Mouse (Mus musculus) lung, embryonic 16.5 days (tissue): Measurements from ENCODE around the gene Ptprc. TPM values are rescaled to one million over a fixed set of nuclear protein-coding genes. Genes with fewer than 3 reads are reported as not detected.

Experiments used
- ATAC-seq: fragments of 200-750 bp; cut with Nextera tagmentation; 2 replicates; pipeline ENCODE4 v1.8.0; 2017; ENCODE audit warnings: low read depth, mild to moderate bottlenecking, moderate library complexity
- H3K27ac ChIP-seq: fragments of 300-500 bp; sonication (generic); 2 replicates; pipeline ENCODE4 v1.5.1; 2014; ENCODE audit warnings: mild to moderate bottlenecking, control low read depth, low read length
- H3K27me3 ChIP-seq: fragments of 300-500 bp; sonication (generic); 2 replicates; pipeline ENCODE4 v1.6.1; 2014; ENCODE audit warnings: low read depth, low read length, mixed read lengths; ENCODE audit not compliant: control insufficient read depth, insufficient read depth
- H3K36me3 ChIP-seq: fragments of 300-500 bp; sonication (generic); 2 replicates; pipeline ENCODE4 v1.6.1; 2014; ENCODE audit warnings: low read length; ENCODE audit not compliant: control insufficient read depth, insufficient read depth
- H3K4me1 ChIP-seq: fragments of 300-500 bp; sonication (generic); replicated peaks from 2 replicates; pipeline ENCODE4 v1.6.1; 2014; ENCODE audit warnings: low read length, mixed read lengths; ENCODE audit not compliant: control insufficient read depth, insufficient read depth
- H3K4me2 ChIP-seq: fragments of 300-500 bp; sonication (generic); 2 replicates; pipeline ENCODE4 v1.6.1; 2014; ENCODE audit warnings: low read depth, low read length, control low read depth
- H3K4me3 ChIP-seq: fragments of 300-500 bp; sonication (generic); 2 replicates; pipeline ENCODE4 v1.5.1; 2014; ENCODE audit warnings: mild to moderate bottlenecking, low read length, control low read depth
- H3K9ac ChIP-seq: fragments of 300-500 bp; sonication (generic); 2 replicates; pipeline ENCODE4 v1.6.1; 2014; ENCODE audit warnings: low read length, control low read depth
- H3K9me3 ChIP-seq: fragments of 300-500 bp; sonication (generic); 2 replicates; pipeline ENCODE4 v1.6.1; 2016; ENCODE audit warnings: low read length; ENCODE audit not compliant: control insufficient read depth
- WGBS: fragments of 180-500 bp; shearing (Covaris S2); extraction: QIAGEN DNeasy Blood & Tissue Kit; methylation state at CpG from one replicate; pipeline ENCODE4 v1.1.7; 2014; 5-methylcytosine and 5-hydroxymethylcytosine counted together
- polyA plus RNA-seq: library from polyadenylated mRNA; unstranded; fragments of >200 nt; fragmentation: Nextera tagmentation; extraction: Ambion mirVana; gene quantifications from 2 replicates; pipeline ENCODE4 v1.2.1, GENCODE M21; 2015

Ptprc gene
- polyA plus RNA-seq, 1 experiment from 2014 or later = 4.4 TPM

GRCm38 (mm10) chr1:138174705-138175492, 609 bp downstream of the Ptprc start:
- no peak overlapping the region for H3K27ac ChIP-seq

GRCm38 (mm10) chr1:138174143-138174542, 1.4 kb downstream of the Ptprc start:
- H3K4me1 ChIP-seq = no peaks in the 10 kb centered on the region
- no peak for ATAC-seq
- H3K27ac ChIP-seq = no peak overlapping the region
- no peaks in the 10 kb centered on the region for H3K27me3 ChIP-seq
- no peaks in the 10 kb centered on the region for H3K9me3 ChIP-seq
- no peak overlapping the region for H3K4me3 ChIP-seq
- no peak overlapping the region for H3K9ac ChIP-seq
- H3K36me3 ChIP-seq = no peaks in the 10 kb centered on the region
- H3K4me2 ChIP-seq = no peak overlapping the region
- 85% methylated on average over 4 of the region's 4 CpGs for WGBS

More at GRCm38 (mm10) chr1:138174705-138175492, 609 bp downstream of the Ptprc start:
- ATAC-seq = no peak
- Histone ChIP-seq H3K4me2 (no peak overlapping the region), H3K9me3 (no peaks in the 10 kb centered on the region), H3K4me1 (no peaks in the 10 kb centered on the region), H3K27me3 (no peaks in the 10 kb centered on the region), H3K4me3 (no peak overlapping the region), H3K36me3 (no peaks in the 10 kb centered on the region), H3K9ac (no peak overlapping the region)
- 69% methylated on average over 9 of the region's 9 CpGs for WGBS

GRCm38 (mm10) chr1:138173669-138174068, 1.8 kb downstream of the Ptprc start:
- H3K4me3 ChIP-seq = no peak overlapping the region
- H3K9ac ChIP-seq = no peak overlapping the region
- H3K27ac ChIP-seq = no peak overlapping the region
- no peaks in the 10 kb centered on the region for H3K4me1 ChIP-seq
- H3K27me3 ChIP-seq = no peaks in the 10 kb centered on the region
- no peak overlapping the region for H3K4me2 ChIP-seq
- H3K9me3 ChIP-seq = no peaks in the 10 kb centered on the region
- 72% methylated on average over 6 of the region's 6 CpGs for whole genome bisulfite sequencing
- H3K36me3 ChIP-seq = no peaks in the 10 kb centered on the region
- no peak for ATAC-seq

GRCm38 (mm10) chr1:138172547-138172946, 3.0 kb downstream of the Ptprc start:
- H3K27me3 ChIP-seq = no peaks in the 10 kb centered on the region
- H3K4me1 ChIP-seq = no peaks in the 10 kb centered on the region
- H3K9ac ChIP-seq = no peak overlapping the region
- H3K4me2 ChIP-seq = no peak overlapping the region
- WGBS = 53% methylated on average over 3 of the region's 3 CpGs
- no peak for ATAC-seq
- H3K4me3 ChIP-seq = no peak overlapping the region
- H3K36me3 ChIP-seq = no peaks in the 10 kb centered on the region
- no peak overlapping the region for H3K27ac ChIP-seq
- no peaks in the 10 kb centered on the region for H3K9me3 ChIP-seq

- Histone ChIP-seq H3K4me1 (no peaks in the 10 kb centered on the region), H3K36me3 (no peaks in the 10 kb centered on the region), H3K4me2 (no peak overlapping the region), H3K27me3 (no peaks in the 10 kb centered on the region), H3K9ac (no peak overlapping the region), H3K27ac (no peak overlapping the region), H3K4me3 (no peak overlapping the region), H3K9me3 (no peaks in the 10 kb centered on the region)
- WGBS = 73% methylated on average over 4 of the region's 4 CpGs
- no peak for ATAC-seq
Measured at GRCm38 (mm10) chr1:138172096-138172495, 3.4 kb downstream of the Ptprc start.

- Histone ChIP-seq H3K4me2 (no peak overlapping the region), H3K9me3 (no peaks in the 10 kb centered on the region), H3K9ac (no peak overlapping the region), H3K27me3 (no peaks in the 10 kb centered on the region), H3K27ac (no peak overlapping the region), H3K36me3 (no peaks in the 10 kb centered on the region), H3K4me3 (no peak overlapping the region), H3K4me1 (no peaks in the 10 kb centered on the region)
- ATAC-seq = no peak
- 50% methylated on average over 5 of the region's 5 CpGs for WGBS
Measured at GRCm38 (mm10) chr1:138166233-138166771, 9.2 kb downstream of the Ptprc start.

GRCm38 (mm10) chr1:138162638-138163037, 12.9 kb downstream of the Ptprc start:
- H3K4me2 ChIP-seq = no peak overlapping the region
- H3K9ac ChIP-seq = no peak overlapping the region
- WGBS = 78% methylated on average over 8 of the region's 8 CpGs
- no peak for ATAC-seq
- no peak overlapping the region for H3K27ac ChIP-seq
- H3K9me3 ChIP-seq = no peaks in the 10 kb centered on the region
- H3K4me3 ChIP-seq = no peak overlapping the region
- no peaks in the 10 kb centered on the region for H3K27me3 ChIP-seq
- no peaks in the 10 kb centered on the region for H3K36me3 ChIP-seq
- no peaks in the 10 kb centered on the region for H3K4me1 ChIP-seq

GRCm38 (mm10) chr1:138158921-138159320, 16.6 kb downstream of the Ptprc start:
- Histone ChIP-seq H3K36me3 (no peaks in the 10 kb centered on the region), H3K9me3 (no peaks in the 10 kb centered on the region), H3K27ac (no peak overlapping the region), H3K4me1 (no peaks in the 10 kb centered on the region), H3K4me2 (no peak overlapping the region), H3K9ac (no peak overlapping the region), H3K27me3 (no peaks in the 10 kb centered on the region), H3K4me3 (no peak overlapping the region)
- no peak for ATAC-seq
- 84% methylated on average over 2 of the region's 2 CpGs for WGBS

GRCm38 (mm10) chr1:138158236-138158635, 17.3 kb downstream of the Ptprc start:
- no peak for ATAC-seq
- Histone ChIP-seq H3K9me3 (no peaks in the 10 kb centered on the region), H3K27me3 (no peaks in the 10 kb centered on the region), H3K4me3 (no peak overlapping the region), H3K4me1 (no peaks in the 10 kb centered on the region), H3K4me2 (no peak overlapping the region), H3K36me3 (no peaks in the 10 kb centered on the region), H3K9ac (no peak overlapping the region), H3K27ac (no peak overlapping the region)
- 73% methylated on average over 3 of the region's 3 CpGs for WGBS
